ENCODE assay signal across 7 mouse cellular contexts in the genomic region with DNA sequence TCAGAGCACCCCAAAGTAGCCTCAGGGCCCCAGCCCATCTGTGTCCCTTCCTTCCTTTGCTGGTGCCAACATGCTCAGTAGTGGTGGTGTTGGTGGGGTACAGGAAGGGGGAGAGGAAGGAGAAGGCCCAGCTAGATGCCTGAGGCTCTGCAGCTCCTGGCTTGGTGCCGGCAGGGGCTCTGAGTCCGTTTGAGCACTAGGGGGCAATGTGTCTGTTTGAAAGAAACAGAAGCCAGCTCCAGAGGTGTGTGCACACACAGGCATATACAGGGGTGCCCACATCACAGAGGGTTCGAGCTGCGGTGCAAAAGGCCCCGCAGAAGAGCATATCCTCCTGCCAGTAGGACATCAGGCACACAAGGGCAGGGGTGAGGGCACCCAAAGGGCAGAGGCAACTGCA. TPM values are rescaled to one million over a fixed set of nuclear protein-coding genes. Genes with fewer than 3 reads are reported as not detected.
DNase-seq lines count a peak whose midpoint lies in the region.

No protein-coding gene starts in this region.

- H3K27ac ChIP-seq in midbrain, embryonic 10.5 days (replicated peaks): peak overlapping the region; percentile 96

- H3K9me3 ChIP-seq in midbrain, embryonic 10.5 days (replicated peaks): no peaks in the 10 kb centered on the region

- 2% methylated on average over 5 of the region's 5 CpGs for WGBS in midbrain, embryonic 10.5 days

- peak; percentile 64 for DNase-seq in Muller cell, postnatal 12 days (ENCODE audit: inconsistent ontology term)
- DNase-seq in c-Kit-positive CD71-positive TER-119-positive erythroid progenitor cells, embryonic 14.5 days (ENCODE audit: low spot score): peak; percentile 14
- peak; percentile 87 for DNase-seq in gastrocnemius, adult 18-20 months (ENCODE audit: low spot score)
- peak; percentile 56 for DNase-seq in induced T-regulatory cell, adult 2 months (ENCODE audit: low read depth)
- DNase-seq in left cerebral cortex, postnatal 10 days (ENCODE audit: extremely low spot score in 1 of 2, low spot score in 2 of 2): peak; percentile 80 to 90
- DNase-seq in midbrain, embryonic 10.5 days (ENCODE audit: low spot score): peak; percentile 78
- peak; percentile 19 for DNase-seq in spleen, adult 12 weeks (ENCODE audit: low spot score)

- H3K4me3 ChIP-seq in midbrain, embryonic 10.5 days: peak overlapping the region; percentile 98

- H3K36me3 ChIP-seq in midbrain, embryonic 10.5 days: peaks cover 11% of the 10 kb centered on the region

- H3K4me1 ChIP-seq in midbrain, embryonic 10.5 days: peaks cover 51% of the 10 kb centered on the region

- intact Hi-C loops in left cerebral cortex, postnatal 10 days (cut with DNase I): loop anchor here (2.0 kb wide), 1 partner anchor 739 kb away; no protein-coding TSS in a partner anchor

- H3K27me3 ChIP-seq in midbrain, embryonic 10.5 days (ENCODE audit: low read depth, poor library complexity, severe bottlenecking): peaks cover 41% of the 10 kb centered on the region

RNA-seq across cellular contexts. Expression of a gene that starts 3.0 kb away (rescaled TPM):
- 10 to 100 TPM; 34.5 to 75.8 TPM for total RNA-seq in gastrocnemius, adult 18-20 months (2021)
- 10 to 100 TPM; 63.5 to 70.7 TPM for total RNA-seq in left cerebral cortex, postnatal 10 days (2021)
- polyA plus RNA-seq in midbrain, embryonic 10.5 days (2016; fragmentation: Nextera tagmentation; extraction: Ambion mirVana): 53.0 and 63.2 TPM in 2 replicates

Comparison
In these comparisons a context has a peak if more than half of its experiments do, and no peak if none do; other contexts are left out.
1. Peak in every context shown above with its lines: DNase-seq, H3K4me3 ChIP-seq and H3K27ac ChIP-seq.
2. DNase-seq: peak in every context shown above with its lines; median percentile 87 in gastrocnemius, adult 18-20 months; 85 in left cerebral cortex, postnatal 10 days; 78 in midbrain, embryonic 10.5 days; 64 in Muller cell, postnatal 12 days; 56 in induced T-regulatory cell, adult 2 months; 19 in spleen, adult 12 weeks; 14 in c-Kit-positive CD71-positive TER-119-positive erythroid progenitor cells, embryonic 14.5 days.